Mouse (Mus musculus): ENCODE results near the gene Nos1ap. TPM values are rescaled to one million over a fixed set of nuclear protein-coding genes. Genes with fewer than 3 reads are reported as not detected.

Nos1ap gene
- polyA plus RNA-seq, 1 experiment = 9.4 TPM

- no peak for DNase-seq (ENCODE audit: low read depth, low spot score)
Measured at GRCm38 (mm10) chr1:170479458-170479798, 110.2 kb downstream of the Nos1ap start.

GRCm38 (mm10) chr1:170478791-170479457 is 110.7 kb downstream of the Nos1ap start:
- WGBS = 24% methylated on average over 4 of the region's 4 CpGs
- peak; percentile 55 for DNase-seq (ENCODE audit: low read depth, low spot score)

More at GRCm38 (mm10) chr1:170479458-170479798, 110.2 kb downstream of the Nos1ap start:
- WGBS = 6% methylated on average over 3 of the region's 3 CpGs

GRCm38 (mm10) chr1:170477636-170478600 is 111.7 kb downstream of the Nos1ap start:
- DNase-seq (ENCODE audit: low read depth, low spot score) = no peak
- 46% methylated on average over 10 of the region's 10 CpGs for WGBS

GRCm38 (mm10) chr1:170473460-170473859 is 116.2 kb downstream of the Nos1ap start:
- WGBS = 34% methylated on average over 6 of the region's 6 CpGs
- DNase-seq (ENCODE audit: low read depth, low spot score) = peak; percentile 51

- DNase-seq (ENCODE audit: low read depth, low spot score) = no peak
Measured at GRCm38 (mm10) chr1:170472861-170473260, 116.8 kb downstream of the Nos1ap start.

- no peak for DNase-seq (ENCODE audit: low read depth, low spot score)
- 82% methylated on average over 6 of the region's 6 CpGs for WGBS
Measured at GRCm38 (mm10) chr1:170466099-170467009, 123.3 kb downstream of the Nos1ap start.

GRCm38 (mm10) chr1:170462140-170462539 is 127.5 kb downstream of the Nos1ap start:
- DNase-seq (ENCODE audit: low read depth, low spot score) = no peak
- 88% methylated on average over 1 of the region's 1 CpGs for WGBS

GRCm38 (mm10) chr1:170459896-170460602 is 129.6 kb downstream of the Nos1ap start:
- no peak for DNase-seq (ENCODE audit: low read depth, low spot score)
- WGBS = 25% methylated on average over 5 of the region's 5 CpGs

GRCm38 (mm10) chr1:170457673-170458072 is 132.0 kb downstream of the Nos1ap start:
- no peak for DNase-seq (ENCODE audit: low read depth, low spot score)
- WGBS = 60% methylated on average over 4 of the region's 4 CpGs

GRCm38 (mm10) chr1:170455910-170456700 is 133.6 kb downstream of the Nos1ap start:
- WGBS = 86% methylated on average over 14 of the region's 14 CpGs
- no peak for DNase-seq (ENCODE audit: low read depth, low spot score)

- DNase-seq (ENCODE audit: low read depth, low spot score) = no peak
- WGBS = 77% methylated on average over 3 of the region's 3 CpGs
Measured at GRCm38 (mm10) chr1:170455387-170455786, 134.3 kb downstream of the Nos1ap start.

- DNase-seq (ENCODE audit: low read depth, low spot score) = no peak
Measured at GRCm38 (mm10) chr1:170453455-170453854, 136.2 kb downstream of the Nos1ap start.

GRCm38 (mm10) chr1:170448244-170448643 is 141.4 kb downstream of the Nos1ap start:
- 73% methylated on average over 2 of the region's 2 CpGs for WGBS
- no peak for DNase-seq (ENCODE audit: low read depth, low spot score)

More at GRCm38 (mm10) chr1:170453455-170453854, 136.2 kb downstream of the Nos1ap start:
- 35% methylated on average over 3 of the region's 3 CpGs for WGBS

- WGBS = 39% methylated on average over 3 of the region's 3 CpGs
- no peak for DNase-seq (ENCODE audit: low read depth, low spot score)
Measured at GRCm38 (mm10) chr1:170445458-170445857, 144.2 kb downstream of the Nos1ap start.

GRCm38 (mm10) chr1:170440367-170440766 is 149.3 kb downstream of the Nos1ap start:
- DNase-seq (ENCODE audit: low read depth, low spot score) = no peak
- 96% methylated on average over 10 of the region's 10 CpGs for WGBS

GRCm38 (mm10) chr1:170438471-170439151 is 151.1 kb downstream of the Nos1ap start:
- 68% methylated on average over 7 of the region's 7 CpGs for WGBS
- no peak for DNase-seq (ENCODE audit: low read depth, low spot score)

GRCm38 (mm10) chr1:170434146-170434545 is 155.5 kb downstream of the Nos1ap start:
- no peak for DNase-seq (ENCODE audit: low read depth, low spot score)
- 80% methylated on average over 4 of the region's 4 CpGs for WGBS

- no peak for DNase-seq (ENCODE audit: low read depth, low spot score)
Measured at GRCm38 (mm10) chr1:170433661-170434060, 156.0 kb downstream of the Nos1ap start.

Measured in large intestine, adult 2 months (tissue).